Mouse (Mus musculus) liver, embryonic 12.5 days (tissue): ENCODE results near the gene Tspan3. TPM values are rescaled to one million over a fixed set of nuclear protein-coding genes. Genes with fewer than 3 reads are reported as not detected.

ENCODE experiments used
- ATAC-seq: fragments of 200-750 bp; cut with Nextera tagmentation; 2 replicates; pipeline ENCODE4 v1.8.0; 2017; ENCODE audit warnings: moderate number of reproducible peaks, mild to moderate bottlenecking, moderate library complexity
- H3K27ac ChIP-seq: fragments of 300-500 bp; sonication (generic); 2 replicates; pipeline ENCODE4 v1.5.1; 2016; ENCODE audit warnings: mild to moderate bottlenecking
- H3K27me3 ChIP-seq: fragments of 300-500 bp; sonication (generic); replicated peaks from 2 replicates; pipeline ENCODE4 v1.6.1; 2016; ENCODE audit warnings: mild to moderate bottlenecking, moderate library complexity
- H3K36me3 ChIP-seq: fragments of 300-500 bp; sonication (generic); 2 replicates; pipeline ENCODE4 v1.6.1; 2016; ENCODE audit warnings: mild to moderate bottlenecking, moderate library complexity
- H3K4me1 ChIP-seq: fragments of 300-500 bp; sonication (generic); 2 replicates; pipeline ENCODE4 v1.6.1; 2016
- H3K4me2 ChIP-seq: fragments of 300-500 bp; sonication (generic); 2 replicates; pipeline ENCODE4 v1.6.1; 2016; ENCODE audit warnings: mild to moderate bottlenecking, moderate library complexity
- H3K4me3 ChIP-seq: fragments of 300-500 bp; sonication (generic); 2 replicates; pipeline ENCODE4 v1.5.1; 2016; ENCODE audit warnings: mild to moderate bottlenecking, moderate library complexity
- H3K9ac ChIP-seq: fragments of 300-500 bp; sonication (generic); 2 replicates; pipeline ENCODE4 v1.6.1; 2016; ENCODE audit warnings: mild to moderate bottlenecking, moderate library complexity
- H3K9me3 ChIP-seq: fragments of 300-500 bp; sonication (generic); replicated peaks from 2 replicates; pipeline ENCODE4 v1.6.1; 2016; ENCODE audit warnings: mild to moderate bottlenecking, moderate library complexity
- WGBS: fragments of 180-500 bp; shearing (Covaris S2); methylation state at CpG from one replicate; pipeline ENCODE4 v1.1.7; 2016; ENCODE audit not compliant: insufficient replicate concordance; 5-methylcytosine and 5-hydroxymethylcytosine counted together
- polyA plus RNA-seq: library from polyadenylated mRNA; unstranded; fragments of >200 nt; fragmentation: Nextera tagmentation; extraction: Ambion mirVana; gene quantifications from 2 replicates; pipeline ENCODE4 v1.2.1, GENCODE M21; 2016

Gene Tspan3
- polyA plus RNA-seq, 1 experiment from 2014 or later = 70.6 TPM

GRCm38 (mm10) chr9:56106274-56107072, 58.8 kb downstream of the Tspan3 start:
- H3K9ac ChIP-seq = no peak overlapping the region
- no peaks in the 10 kb centered on the region for H3K36me3 ChIP-seq
- H3K4me1 ChIP-seq = peaks cover 15% of the 10 kb centered on the region; the same call in 1 of the 2 replicates
- no peak overlapping the region for H3K4me3 ChIP-seq
- no peak overlapping the region for H3K27ac ChIP-seq
- no peaks in the 10 kb centered on the region for H3K9me3 ChIP-seq
- H3K4me2 ChIP-seq = no peak overlapping the region
- 50% methylated on average over 6 of the region's 6 CpGs for WGBS
- no peak for ATAC-seq
- H3K27me3 ChIP-seq = no peaks in the 10 kb centered on the region

- Histone ChIP-seq H3K4me1 (peaks cover 15% of the 10 kb centered on the region; the same call in 1 of the 2 replicates), H3K27ac (no peak overlapping the region)
These were observed 60.4 kb downstream of the Tspan3 start for GRCm38 (mm10) chr9:56104921-56105320.

GRCm38 (mm10) chr9:56101022-56101421, 64.3 kb downstream of the Tspan3 start:
- 23% methylated on average over 4 of the region's 4 CpGs for WGBS
- no peak overlapping the region for H3K9ac ChIP-seq
- no peak for ATAC-seq
- H3K27ac ChIP-seq = no peak overlapping the region
- no peak overlapping the region for H3K4me3 ChIP-seq
- H3K27me3 ChIP-seq = no peaks in the 10 kb centered on the region
- H3K4me2 ChIP-seq = no peak overlapping the region
- no peaks in the 10 kb centered on the region for H3K4me1 ChIP-seq
- no peaks in the 10 kb centered on the region for H3K36me3 ChIP-seq
- no peaks in the 10 kb centered on the region for H3K9me3 ChIP-seq

More at GRCm38 (mm10) chr9:56104921-56105320, 60.4 kb downstream of the Tspan3 start:
- 49% methylated on average over 7 of the region's 7 CpGs for WGBS
- Histone ChIP-seq H3K4me2 (no peak overlapping the region), H3K27me3 (no peaks in the 10 kb centered on the region), H3K9ac (no peak overlapping the region), H3K9me3 (no peaks in the 10 kb centered on the region), H3K36me3 (no peaks in the 10 kb centered on the region), H3K4me3 (no peak overlapping the region)
- ATAC-seq = no peak

GRCm38 (mm10) chr9:56100041-56100522, 65.2 kb downstream of the Tspan3 start:
- H3K9ac ChIP-seq = no peak overlapping the region
- H3K36me3 ChIP-seq = no peaks in the 10 kb centered on the region
- 45% methylated on average over 7 of the region's 7 CpGs for WGBS
- no peak overlapping the region for H3K4me2 ChIP-seq
- no peak for ATAC-seq
- no peaks in the 10 kb centered on the region for H3K9me3 ChIP-seq
- no peak overlapping the region for H3K27ac ChIP-seq
- H3K27me3 ChIP-seq = no peaks in the 10 kb centered on the region
- H3K4me3 ChIP-seq = no peak overlapping the region
- no peaks in the 10 kb centered on the region for H3K4me1 ChIP-seq

- Histone ChIP-seq H3K36me3 (no peaks in the 10 kb centered on the region), H3K4me2 (no peak overlapping the region), H3K9me3 (no peaks in the 10 kb centered on the region), H3K4me3 (no peak overlapping the region), H3K9ac (no peak overlapping the region), H3K27me3 (no peaks in the 10 kb centered on the region), H3K4me1 (no peaks in the 10 kb centered on the region), H3K27ac (no peak overlapping the region)
- 26% methylated on average over 4 of the region's 4 CpGs for WGBS
- ATAC-seq = no peak
These were observed 67.5 kb downstream of the Tspan3 start for GRCm38 (mm10) chr9:56097584-56098298.

GRCm38 (mm10) chr9:56092102-56092501, 73.2 kb downstream of the Tspan3 start:
- H3K36me3 ChIP-seq = no peaks in the 10 kb centered on the region
- no peaks in the 10 kb centered on the region for H3K27me3 ChIP-seq
- no peak overlapping the region for H3K9ac ChIP-seq
- WGBS = 23% methylated on average over 2 of the region's 2 CpGs
- H3K4me3 ChIP-seq = no peak overlapping the region
- no peak overlapping the region for H3K27ac ChIP-seq
- no peaks in the 10 kb centered on the region for H3K9me3 ChIP-seq
- peaks cover 15% of the 10 kb centered on the region for H3K4me1 ChIP-seq
- peak overlapping the region; percentile 35; the same call in 1 of the 2 replicates for H3K4me2 ChIP-seq
- ATAC-seq = no peak

GRCm38 (mm10) chr9:56090546-56091225, 74.6 kb downstream of the Tspan3 start:
- H3K4me1 ChIP-seq = peaks cover 15% of the 10 kb centered on the region
- no peaks in the 10 kb centered on the region for H3K27me3 ChIP-seq
- H3K4me2 ChIP-seq = peak overlapping the region; percentile 35
- H3K9me3 ChIP-seq = no peaks in the 10 kb centered on the region
- H3K36me3 ChIP-seq = no peaks in the 10 kb centered on the region
- H3K27ac ChIP-seq = no peak overlapping the region; the same call in 1 of the 2 replicates
- no peak for ATAC-seq
- peak overlapping the region; percentile 31 for H3K4me3 ChIP-seq
- H3K9ac ChIP-seq = no peak overlapping the region
- WGBS = 36% methylated on average over 5 of the region's 5 CpGs

- Histone ChIP-seq H3K4me3 (peak within 1 kb of the TSS; percentile 31), H3K9ac (0 out of 2 replicates have a peak within 1 kb of the TSS, but pooled peaks have one; percentile 17)
These were observed 75.3 kb downstream of the Tspan3 start, which contains the start of gene Pstpip1 for GRCm38 (mm10) chr9:56089778-56090520. TSS of gene Pstpip1 (plus strand) at chr9:56089962.

GRCm38 (mm10) chr9:56086524-56086923, 78.8 kb downstream of the Tspan3 start:
- Histone ChIP-seq H3K9me3 (no peaks in the 10 kb centered on the region), H3K27ac (no peak overlapping the region), H3K4me1 (peaks cover 15% of the 10 kb centered on the region), H3K4me2 (no peak overlapping the region), H3K4me3 (no peak overlapping the region), H3K36me3 (no peaks in the 10 kb centered on the region), H3K27me3 (no peaks in the 10 kb centered on the region), H3K9ac (no peak overlapping the region)
- ATAC-seq = no peak
- WGBS = 71% methylated on average over 5 of the region's 5 CpGs

More at GRCm38 (mm10) chr9:56089778-56090520, 75.3 kb downstream of the Tspan3 start, which contains the start of gene Pstpip1:
- H3K27me3 ChIP-seq = no peaks in the 10 kb centered on the region
- no peaks in the 10 kb centered on the region for H3K36me3 ChIP-seq
- peak; percentile 51; the same call in 1 of the 2 replicates for ATAC-seq
- WGBS = 18% methylated on average over 22 of the region's 22 CpGs
- H3K4me2 ChIP-seq = peak within 1 kb of the TSS; percentile 35
- peaks cover 15% of the 10 kb centered on the region for H3K4me1 ChIP-seq
- no peaks in the 10 kb centered on the region for H3K9me3 ChIP-seq
- H3K27ac ChIP-seq = peak within 1 kb of the TSS; percentile 38; the same call in 1 of the 2 replicates
